Mouse (Mus musculus) hindbrain, embryonic 14.5 days (tissue): ENCODE measurements around the gene Tnik. TPM values are rescaled to one million over a fixed set of nuclear protein-coding genes. Genes with fewer than 3 reads are reported as not detected.

ENCODE experiments used
- ATAC-seq: fragments of 200-750 bp; cut with Nextera tagmentation; 2 replicates; pipeline ENCODE4 v1.8.0; 2017; ENCODE audit warnings: moderate number of reproducible peaks, mild to moderate bottlenecking, moderate TSS enrichment, moderate library complexity; ENCODE audit not compliant: low FRiP score
- DNase-seq: peaks from one replicate; pipeline ENCODE4 v3.0.0-alpha.2; 2015; ENCODE audit warnings: low spot score
- H3K27ac ChIP-seq: fragments of 300-500 bp; sonication (generic); 2 replicates; pipeline ENCODE4 v1.5.1; 2014; ENCODE audit warnings: mild to moderate bottlenecking, moderate library complexity
- H3K27me3 ChIP-seq: fragments of 300-500 bp; sonication (generic); 2 replicates; pipeline ENCODE4 v1.6.1; 2014; ENCODE audit warnings: mild to moderate bottlenecking, low read length, mixed read lengths; ENCODE audit not compliant: control insufficient read depth, insufficient read depth
- H3K36me3 ChIP-seq: fragments of 300-500 bp; sonication (generic); replicated peaks from 2 replicates; pipeline ENCODE4 v1.6.1; 2014; ENCODE audit not compliant: control insufficient read depth, insufficient read depth
- H3K4me1 ChIP-seq: fragments of 300-500 bp; sonication (generic); replicated peaks from 2 replicates; pipeline ENCODE4 v1.6.1; 2014; ENCODE audit warnings: antibody characterized with exemption, low read length, mixed read lengths; ENCODE audit not compliant: control insufficient read depth, insufficient read depth
- H3K4me2 ChIP-seq: fragments of 300-500 bp; sonication (generic); replicated peaks from 2 replicates; pipeline ENCODE4 v1.6.1; 2014; ENCODE audit warnings: mild to moderate bottlenecking, moderate library complexity
- H3K4me3 ChIP-seq: fragments of 300-500 bp; sonication (generic); replicated peaks from 2 replicates; pipeline ENCODE4 v1.5.1; 2014; ENCODE audit warnings: mild to moderate bottlenecking, low read length
- H3K9ac ChIP-seq: fragments of 300-500 bp; sonication (generic); 2 replicates; pipeline ENCODE4 v1.6.1; 2014
- H3K9me3 ChIP-seq: fragments of 300-500 bp; sonication (generic); 2 replicates; pipeline ENCODE4 v1.6.1; 2016; ENCODE audit warnings: low read length; ENCODE audit not compliant: control insufficient read depth
- WGBS: fragments of 180-500 bp; shearing (Covaris S2); extraction: QIAGEN DNeasy Blood & Tissue Kit; methylation state at CpG from one replicate; pipeline ENCODE4 v1.1.7; 2014; 5-methylcytosine and 5-hydroxymethylcytosine counted together
- polyA plus RNA-seq: library from polyadenylated mRNA; unstranded; fragments of >200 nt; fragmentation: Nextera tagmentation; extraction: Ambion mirVana; gene quantifications from 2 replicates; pipeline ENCODE4 v1.2.1, GENCODE M21; 2014

The Tnik gene
- polyA plus RNA-seq, 1 experiment from 2014 or later, result 97.5 TPM

DNA sequence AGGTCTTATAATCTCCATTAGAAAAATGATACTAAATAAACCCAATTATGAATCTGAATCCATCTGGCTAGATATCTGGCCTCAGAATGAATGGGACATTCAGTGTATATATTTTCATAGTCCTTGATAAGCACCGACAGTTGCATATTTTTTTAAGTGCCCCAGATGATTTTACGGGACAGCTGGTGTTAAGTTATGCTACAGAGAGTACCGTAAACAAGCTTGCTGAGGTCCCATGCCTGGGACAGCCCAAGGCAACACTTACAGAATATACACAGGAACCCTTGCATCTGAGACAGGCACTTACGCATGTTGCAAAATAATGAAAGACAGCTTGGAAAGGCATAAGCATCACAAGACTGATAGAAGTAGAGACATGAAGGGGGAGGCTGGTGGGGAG lies 34.1 kb upstream of the Tnik start:
- ATAC-seq, result no peak
- Histone ChIP-seq H3K27me3 (no peaks in the 10 kb centered on the region), H3K9me3 (no peaks in the 10 kb centered on the region), H3K27ac (no peak overlapping the region), H3K4me1 (peaks cover 9% of the 10 kb centered on the region; the same call in 1 of the 2 replicates), H3K4me3 (no peak overlapping the region), H3K4me2 (no peak overlapping the region), H3K9ac (no peak overlapping the region), H3K36me3 (no peaks in the 10 kb centered on the region)
- DNase-seq, result no peak
- 71% methylated on average over 4 of the region's 4 CpGs for WGBS

DNA sequence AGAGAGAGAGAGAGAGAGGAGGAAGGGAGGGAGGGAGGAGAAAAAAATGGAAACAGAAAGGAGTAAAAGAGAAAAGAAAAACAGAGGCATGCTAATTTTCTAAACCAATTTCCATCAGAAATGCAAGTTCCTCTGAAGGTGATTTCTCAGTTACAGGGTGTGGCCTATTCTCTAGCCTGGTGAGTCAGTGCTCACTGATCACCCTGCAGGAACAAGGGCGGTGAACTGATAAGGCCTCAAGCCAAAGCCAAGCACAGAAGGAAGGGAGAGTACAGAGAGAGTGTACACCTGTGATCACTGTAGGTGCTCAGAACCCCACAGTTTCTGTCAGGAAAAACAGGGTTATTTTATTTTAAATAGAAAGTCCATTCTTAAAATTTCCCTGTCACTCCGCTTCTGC lies 33.5 kb upstream of the Tnik start:
- Histone ChIP-seq H3K27me3 (no peaks in the 10 kb centered on the region), H3K9ac (no peak overlapping the region), H3K4me2 (no peak overlapping the region), H3K9me3 (no peaks in the 10 kb centered on the region), H3K36me3 (no peaks in the 10 kb centered on the region), H3K27ac (no peak overlapping the region), H3K4me3 (no peak overlapping the region), H3K4me1 (peaks cover 7% of the 10 kb centered on the region; the same call in 1 of the 2 replicates)
- 90% methylated on average over 2 of the region's 2 CpGs for WGBS
- ATAC-seq, result no peak
- no peak for DNase-seq

DNA sequence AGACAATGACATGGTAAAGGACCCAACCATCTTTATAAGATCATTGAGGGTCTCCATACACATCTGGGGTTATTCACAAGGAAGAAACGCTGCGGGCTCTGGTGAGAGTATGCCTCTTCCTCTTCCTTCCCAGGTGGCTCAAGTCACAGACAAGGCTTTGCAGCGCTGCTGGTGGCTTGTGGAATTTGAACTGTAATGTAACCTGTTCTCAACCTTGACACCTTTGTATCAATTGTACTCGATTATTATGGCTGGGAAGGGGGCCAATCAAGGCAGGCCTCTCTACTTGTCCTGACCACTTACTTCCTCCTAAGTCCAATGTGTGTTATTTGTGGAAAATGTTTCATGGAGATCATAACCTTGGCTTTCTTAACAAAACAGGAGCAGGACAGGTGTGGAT lies 30.1 kb upstream of the Tnik start:
- no peak overlapping the region for H3K27ac ChIP-seq
- H3K36me3 ChIP-seq, result no peaks in the 10 kb centered on the region
- ATAC-seq (no peak), DNase-seq (no peak)
- H3K9ac ChIP-seq, result no peak overlapping the region
- 91% methylated on average over 4 of the region's 4 CpGs for WGBS
- no peak overlapping the region for H3K4me2 ChIP-seq
- H3K27me3 ChIP-seq, result no peaks in the 10 kb centered on the region
- no peaks in the 10 kb centered on the region for H3K4me1 ChIP-seq
- no peaks in the 10 kb centered on the region for H3K9me3 ChIP-seq
- H3K4me3 ChIP-seq, result no peak overlapping the region

DNA sequence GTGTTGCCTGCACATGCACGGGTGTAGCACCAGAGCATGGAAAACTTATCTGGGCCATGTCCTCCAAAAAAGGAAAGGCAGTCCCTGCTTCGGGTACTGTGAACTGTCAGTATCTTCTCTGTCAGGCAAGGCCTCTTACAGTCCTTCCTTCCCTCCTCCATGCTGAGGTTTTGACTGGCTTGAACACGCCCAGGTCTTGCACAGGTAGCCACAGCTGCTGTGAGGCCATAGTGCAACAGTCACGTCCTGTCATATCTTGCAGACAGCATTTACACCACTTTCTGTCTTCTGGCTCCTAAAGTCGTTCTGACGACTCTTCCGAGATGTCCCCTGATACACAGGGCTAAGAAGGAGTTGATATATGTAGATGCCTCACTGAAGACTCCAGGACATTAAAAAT lies 28.8 kb upstream of the Tnik start:
- no peak overlapping the region for H3K9ac ChIP-seq
- ATAC-seq (no peak), DNase-seq (no peak)
- no peaks in the 10 kb centered on the region for H3K36me3 ChIP-seq
- no peak overlapping the region for H3K27ac ChIP-seq
- 92% methylated on average over 7 of the region's 7 CpGs for WGBS
- H3K9me3 ChIP-seq, result no peaks in the 10 kb centered on the region
- no peak overlapping the region for H3K4me2 ChIP-seq
- no peak overlapping the region for H3K4me3 ChIP-seq
- H3K27me3 ChIP-seq, result no peaks in the 10 kb centered on the region
- H3K4me1 ChIP-seq, result no peaks in the 10 kb centered on the region

DNA sequence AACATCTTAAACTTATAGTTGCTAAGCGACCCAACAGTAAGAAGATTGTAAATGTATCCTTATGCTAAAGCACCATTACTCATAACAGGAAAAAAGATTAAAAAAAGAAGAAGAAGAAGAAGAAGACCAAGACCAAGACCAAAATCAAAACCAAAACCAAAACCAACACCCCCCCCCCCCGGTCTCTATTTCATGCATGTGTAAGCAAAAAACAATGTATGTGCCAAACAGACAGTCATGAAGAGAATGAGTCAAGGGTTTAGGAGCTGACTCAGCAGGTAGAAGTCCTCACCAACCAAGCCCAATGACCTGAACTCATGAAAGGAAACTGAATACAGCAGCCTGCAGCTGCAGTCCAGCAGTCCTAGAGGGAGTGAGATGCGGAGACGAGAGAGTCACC lies 26.3 kb upstream of the Tnik start:
- Histone ChIP-seq H3K9ac (no peak overlapping the region), H3K36me3 (no peaks in the 10 kb centered on the region), H3K4me1 (no peaks in the 10 kb centered on the region), H3K27me3 (no peaks in the 10 kb centered on the region), H3K27ac (no peak overlapping the region), H3K4me3 (no peak overlapping the region), H3K9me3 (no peaks in the 10 kb centered on the region), H3K4me2 (no peak overlapping the region)
- 91% methylated on average over 4 of the region's 4 CpGs for WGBS
- ATAC-seq (no peak), DNase-seq (no peak)

DNA sequence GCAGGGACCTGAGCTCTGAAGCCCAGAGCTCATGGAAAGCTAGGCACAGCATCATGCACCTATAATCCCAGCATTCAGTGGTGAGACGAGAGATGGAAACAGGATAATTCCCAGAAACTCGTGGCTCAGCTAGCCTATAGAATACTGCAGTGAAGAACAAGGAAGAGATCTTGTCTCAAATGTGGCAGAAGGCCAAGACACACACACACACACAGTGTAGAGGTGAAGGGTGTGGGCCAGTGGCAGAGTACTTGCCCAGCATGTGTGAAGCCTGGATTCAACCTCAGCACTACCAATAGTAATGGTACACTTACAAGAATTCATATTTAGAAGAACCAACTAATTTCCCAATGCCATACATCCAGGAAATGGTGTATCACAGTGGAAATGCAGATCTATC lies 24.9 kb upstream of the Tnik start:
- no peaks in the 10 kb centered on the region for H3K27me3 ChIP-seq
- H3K9ac ChIP-seq, result no peak overlapping the region
- no peak overlapping the region for H3K4me3 ChIP-seq
- no peaks in the 10 kb centered on the region for H3K36me3 ChIP-seq
- DNase-seq (no peak), ATAC-seq (no peak)
- no peak overlapping the region for H3K27ac ChIP-seq
- no peaks in the 10 kb centered on the region for H3K9me3 ChIP-seq
- H3K4me1 ChIP-seq, result no peaks in the 10 kb centered on the region
- WGBS, result 68% methylated on average over 2 of the region's 2 CpGs
- H3K4me2 ChIP-seq, result no peak overlapping the region

DNA sequence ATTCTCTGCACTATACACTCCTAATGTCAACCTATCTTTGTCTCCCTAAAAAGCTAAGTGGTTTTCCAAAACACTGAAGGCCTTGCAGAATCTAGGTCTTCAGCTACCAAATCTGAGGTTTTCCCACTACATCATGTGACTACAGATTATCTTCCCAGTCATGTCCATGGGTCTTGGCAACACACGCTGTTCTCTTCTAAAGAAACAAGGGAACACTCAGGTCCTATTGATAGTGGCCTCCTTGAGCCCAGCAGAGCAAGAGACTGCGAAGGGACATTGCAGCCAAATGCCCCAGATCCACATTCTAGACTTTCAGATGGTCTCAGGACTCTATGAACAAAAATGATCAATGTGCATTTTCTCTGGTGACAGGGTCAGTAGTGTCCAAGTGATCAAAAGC lies 20.5 kb upstream of the Tnik start:
- ATAC-seq (no peak), DNase-seq (no peak)
- H3K9ac ChIP-seq, result no peak overlapping the region
- H3K36me3 ChIP-seq, result no peaks in the 10 kb centered on the region
- no peak overlapping the region for H3K4me3 ChIP-seq
- WGBS, result 76% methylated on average over 2 of the region's 2 CpGs
- no peak overlapping the region for H3K4me2 ChIP-seq
- H3K27me3 ChIP-seq, result no peaks in the 10 kb centered on the region
- H3K4me1 ChIP-seq, result no peaks in the 10 kb centered on the region
- no peak overlapping the region for H3K27ac ChIP-seq
- no peaks in the 10 kb centered on the region for H3K9me3 ChIP-seq

DNA sequence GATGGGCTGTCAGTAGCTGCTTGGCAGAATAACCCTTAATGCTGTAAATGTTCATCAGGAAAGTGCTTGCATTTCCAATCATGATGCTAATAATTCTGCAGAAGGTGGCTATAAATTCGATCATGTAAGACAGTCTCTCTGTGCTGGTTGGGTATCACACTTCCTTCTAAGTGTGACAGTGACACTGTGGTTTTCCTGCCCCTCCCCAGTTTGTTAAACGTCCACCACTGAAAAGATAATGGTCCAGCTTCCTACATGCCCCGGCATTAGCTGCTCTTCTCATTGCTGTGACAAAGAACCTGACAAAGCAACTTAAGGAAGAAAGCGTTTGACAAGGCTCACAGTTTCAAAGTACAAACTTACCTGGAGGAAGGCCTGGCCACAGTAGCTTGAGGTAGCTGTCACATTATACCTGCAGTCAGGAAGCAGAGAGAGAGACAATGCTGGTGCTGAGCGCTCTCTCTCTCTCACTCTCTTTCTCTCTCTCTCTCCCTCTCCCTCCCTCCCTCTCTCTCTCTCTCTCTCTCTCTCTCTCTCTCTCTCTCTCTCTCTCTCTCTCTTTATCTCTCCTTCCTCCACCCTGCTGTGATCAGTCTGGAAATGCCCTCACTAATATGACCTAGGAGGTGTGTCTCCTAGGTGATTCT lies 18.6 kb upstream of the Tnik start:
- no peaks in the 10 kb centered on the region for H3K27me3 ChIP-seq
- H3K4me1 ChIP-seq, result no peaks in the 10 kb centered on the region
- H3K4me3 ChIP-seq, result no peak overlapping the region
- WGBS, result 81% methylated on average over 5 of the region's 5 CpGs
- H3K4me2 ChIP-seq, result no peak overlapping the region
- no peak overlapping the region for H3K27ac ChIP-seq
- no peaks in the 10 kb centered on the region for H3K9me3 ChIP-seq
- no peak overlapping the region for H3K9ac ChIP-seq
- no peaks in the 10 kb centered on the region for H3K36me3 ChIP-seq
- no peak for ATAC-seq
- DNase-seq, result no peak

DNA sequence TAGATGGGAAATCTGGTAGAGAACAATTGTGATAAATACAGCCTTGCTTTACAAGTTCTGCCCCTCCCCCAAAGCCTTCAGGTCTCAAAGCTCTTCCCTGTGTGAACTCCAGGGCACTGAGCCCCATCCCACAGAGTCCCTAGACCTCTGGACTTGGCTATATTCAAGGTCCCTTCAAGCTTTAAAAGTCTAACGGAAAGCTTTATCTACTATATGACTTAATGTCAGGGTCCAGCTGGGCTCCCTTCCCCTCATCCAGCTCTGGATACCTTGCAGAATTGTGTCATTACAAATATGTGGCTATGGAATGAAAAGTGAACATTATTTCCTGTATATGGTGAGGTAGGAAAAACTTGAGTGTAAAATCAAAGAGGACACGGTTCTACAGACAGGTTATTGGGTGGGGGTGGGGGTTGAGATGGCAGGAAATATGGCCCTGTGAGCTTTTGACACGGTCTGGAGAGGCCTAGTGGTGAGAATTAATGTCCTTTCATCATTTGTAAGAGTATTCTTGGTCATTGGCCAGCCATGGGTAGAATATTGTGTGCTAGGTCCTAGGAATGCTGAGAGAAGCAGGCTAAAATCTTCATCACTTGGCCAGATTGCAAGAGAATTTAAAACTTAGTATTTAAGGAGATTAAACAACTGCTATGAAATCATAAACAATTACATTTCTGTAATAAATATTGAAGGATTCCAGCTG lies 14.6 kb upstream of the Tnik start:
- DNase-seq (no peak), ATAC-seq (no peak)
- Histone ChIP-seq H3K4me2 (no peak overlapping the region), H3K4me3 (no peak overlapping the region), H3K36me3 (no peaks in the 10 kb centered on the region), H3K9ac (no peak overlapping the region), H3K27me3 (no peaks in the 10 kb centered on the region), H3K4me1 (no peaks in the 10 kb centered on the region), H3K27ac (no peak overlapping the region), H3K9me3 (no peaks in the 10 kb centered on the region)
- 70% methylated on average over 3 of the region's 3 CpGs for WGBS
